ENCODE assay signal across 8 mouse cellular contexts in the genomic region with DNA sequence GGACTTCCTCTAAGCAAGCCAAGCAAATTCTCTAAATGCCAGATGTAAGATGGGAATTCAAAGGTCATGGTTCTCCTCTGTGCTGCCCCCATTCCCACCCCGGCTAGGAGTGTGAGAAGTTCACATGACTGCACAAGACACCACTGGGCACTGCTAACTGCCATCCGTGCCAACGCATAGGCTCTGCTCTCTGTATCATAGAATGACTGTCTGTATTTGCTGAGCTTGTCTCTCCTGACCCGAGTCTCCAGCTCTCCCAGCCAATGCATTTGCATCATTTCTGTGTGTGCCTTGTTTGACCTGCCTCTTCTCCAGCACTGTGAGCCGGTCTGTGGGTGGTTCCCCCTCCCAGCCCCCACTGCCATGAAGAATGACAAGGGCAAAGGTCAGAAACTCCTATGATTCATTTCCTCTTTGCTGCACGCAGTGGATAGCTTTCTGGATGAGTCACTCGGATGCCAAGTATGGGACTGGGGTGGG. TPM values are rescaled to one million over a fixed set of nuclear protein-coding genes. Genes with fewer than 3 reads are reported as not detected.
DNase-seq lines count a peak whose midpoint lies in the region; ATAC-seq and TF ChIP-seq lines count a peak whose summit lies in the region.

No protein-coding gene starts in this region.

- DNase-seq in forebrain, postnatal 0 days = no peak
- DNase-seq in forebrain, embryonic 14.5 days (ENCODE audit: low spot score) = no peak
- peak; percentile 43 for DNase-seq in adrenal gland, postnatal 25 days
- DNase-seq in kidney, postnatal 36 days = peak; percentile 61 to 75
- DNase-seq in neural tube, embryonic 10.5 days (ENCODE audit: extremely low spot score, low spot score) = peak; percentile 37
- DNase-seq in cerebellum, adult 9-11 months = no peak
- DNase-seq in natural killer cell, adult 2 months (ENCODE audit: low spot score in 2 of 2) = no peak

- H3K27me3 ChIP-seq in forebrain, postnatal 0 days (ENCODE audit: insufficient read depth, low read length) = no peaks in the 10 kb centered on the region
- no peaks in the 10 kb centered on the region for H3K27me3 ChIP-seq in forebrain, embryonic 14.5 days (replicated peaks; ENCODE audit: control insufficient read depth, insufficient read depth, low read length)
- H3K27me3 ChIP-seq in heart, embryonic 15.5 days = no peaks in the 10 kb centered on the region

- no peak for TF ChIP-seq CTCF in forebrain, postnatal 0 days (IDR thresholded peaks at IDR 0.05; ENCODE audit: low read depth)

- H3K4me2 ChIP-seq in forebrain, postnatal 0 days (ENCODE audit: low read depth) = no peak overlapping the region
- H3K4me2 ChIP-seq in forebrain, embryonic 14.5 days (ENCODE audit: low read length) = no peak overlapping the region
- no peak overlapping the region for H3K4me2 ChIP-seq in heart, embryonic 15.5 days

- ATAC-seq in forebrain, postnatal 0 days = 0 out of 2 replicates have a peak, but pooled peaks have one; percentile 10
- no peak for ATAC-seq in forebrain, embryonic 14.5 days
- peak; percentile 74 for ATAC-seq in heart, embryonic 15.5 days (replicated peaks; ENCODE audit: insufficient number of reproducible peaks, insufficient read depth, low FRiP score, low read depth)

- H3K4me3 ChIP-seq in forebrain, postnatal 0 days (ENCODE audit: low read depth, low read length) = no peak overlapping the region
- H3K4me3 ChIP-seq in forebrain, embryonic 14.5 days (ENCODE audit: low read depth, low read length) = no peak overlapping the region
- no peak overlapping the region for H3K4me3 ChIP-seq in heart, embryonic 15.5 days

- H3K4me1 ChIP-seq in forebrain, postnatal 0 days (ENCODE audit: insufficient read depth) = no peaks in the 10 kb centered on the region; the same call in 1 of the 2 replicates
- peaks cover 7% of the 10 kb centered on the region for H3K4me1 ChIP-seq in forebrain, embryonic 14.5 days (ENCODE audit: control insufficient read depth, insufficient read depth, low read length)
- H3K4me1 ChIP-seq in heart, embryonic 15.5 days (replicated peaks) = peaks cover 33% of the 10 kb centered on the region

- 59% methylated on average over 7 of the region's 7 CpGs for WGBS in forebrain, postnatal 0 days
- WGBS in forebrain, embryonic 14.5 days = 68% methylated on average over 7 of the region's 7 CpGs
- 23% methylated on average over 7 of the region's 7 CpGs for WGBS in heart, embryonic 15.5 days

- no peak overlapping the region for H3K9ac ChIP-seq in forebrain, postnatal 0 days
- H3K9ac ChIP-seq in forebrain, embryonic 14.5 days (ENCODE audit: low read length) = no peak overlapping the region
- no peak overlapping the region for H3K9ac ChIP-seq in heart, embryonic 15.5 days

- H3K27ac ChIP-seq in forebrain, postnatal 0 days (ENCODE audit: low read depth, low read length) = no peak overlapping the region
- H3K27ac ChIP-seq in forebrain, embryonic 14.5 days (ENCODE audit: low read depth, low read length) = no peak overlapping the region
- H3K27ac ChIP-seq in heart, embryonic 15.5 days = no peak overlapping the region

- H3K36me3 ChIP-seq in forebrain, postnatal 0 days (ENCODE audit: insufficient read depth) = no peaks in the 10 kb centered on the region
- no peaks in the 10 kb centered on the region for H3K36me3 ChIP-seq in forebrain, embryonic 14.5 days (ENCODE audit: control insufficient read depth, insufficient read depth, low read length)
- no peaks in the 10 kb centered on the region for H3K36me3 ChIP-seq in heart, embryonic 15.5 days

- H3K9me3 ChIP-seq in forebrain, postnatal 0 days (ENCODE audit: low read length) = no peaks in the 10 kb centered on the region
- no peaks in the 10 kb centered on the region for H3K9me3 ChIP-seq in forebrain, embryonic 14.5 days (replicated peaks; ENCODE audit: control insufficient read depth, low read length)
- no peaks in the 10 kb centered on the region for H3K9me3 ChIP-seq in heart, embryonic 15.5 days (replicated peaks)

RNA-seq across cellular contexts. Expression of a gene that starts 37.7 kb away (rescaled TPM):
- total RNA-seq in forebrain, postnatal 0 days (2014; rRNA removed) = 8.9 and 9.2 TPM in 2 replicates
- polyA plus RNA-seq in forebrain, postnatal 0 days (2015; fragmentation: Nextera tagmentation; extraction: Ambion mirVana) = 29.3 and 31.3 TPM in 2 replicates
- polyA plus RNA-seq in forebrain, embryonic 14.5 days (2014; fragmentation: Nextera tagmentation; extraction: Ambion mirVana) = 20.5 and 25.6 TPM in 2 replicates
- 66.2 and 75.2 TPM in 2 replicates for total RNA-seq in adrenal gland, postnatal 25 days (2021)
- polyA plus RNA-seq in heart, embryonic 15.5 days (2015; fragmentation: Nextera tagmentation; extraction: Ambion mirVana) = 28.7 and 29.5 TPM in 2 replicates

Comparison
In these comparisons a context has a peak if more than half of its experiments do, and no peak if none do; other contexts are left out.
1. DNase-seq: peak in adrenal gland, postnatal 25 days (single experiment), kidney, postnatal 36 days (2 of 2) and neural tube, embryonic 10.5 days (single experiment); none in forebrain, postnatal 0 days (single experiment), forebrain, embryonic 14.5 days (single experiment), cerebellum, adult 9-11 months (single experiment) and natural killer cell, adult 2 months (0 of 2).